Mouse (Mus musculus) kidney, adult 9 months (tissue): ENCODE results near the gene Tia1.

Experiments
- DNase-seq: peaks from one replicate; pipeline ENCODE4 v3.0.0; 2022

The Tia1 gene

GRCm38 (mm10) chr6:86438272-86439118 lies 34.5 kb downstream of the Tia1 start, which contains the start of gene C87436:
C87436 (plus strand) TSS chr6:86438374.
- peak; percentile 97 for DNase-seq

GRCm38 (mm10) chr6:86439119-86439496 lies 35.1 kb downstream of the Tia1 start:
- no peak for DNase-seq

- no peak for DNase-seq
Observed at GRCm38 (mm10) chr6:86439531-86439930, 35.5 kb downstream of the Tia1 start.

- DNase-seq: no peak
Observed at GRCm38 (mm10) chr6:86441571-86441970, 37.6 kb downstream of the Tia1 start.

GRCm38 (mm10) chr6:86445551-86445950 lies 41.5 kb downstream of the Tia1 start:
- DNase-seq: no peak

- no peak for DNase-seq
Observed at GRCm38 (mm10) chr6:86446927-86447568, 43.0 kb downstream of the Tia1 start.

GRCm38 (mm10) chr6:86456727-86457126 lies 52.7 kb downstream of the Tia1 start:
- DNase-seq: no peak

- DNase-seq: no peak
Observed at GRCm38 (mm10) chr6:86463079-86463478, 59.1 kb downstream of the Tia1 start.

GRCm38 (mm10) chr6:86471317-86471716 lies 67.3 kb downstream of the Tia1 start:
- DNase-seq: no peak

GRCm38 (mm10) chr6:86471760-86472099 lies 67.7 kb downstream of the Tia1 start:
- no peak for DNase-seq

GRCm38 (mm10) chr6:86472100-86472955 lies 68.3 kb downstream of the Tia1 start:
- DNase-seq: peak; percentile 99

- DNase-seq: peak; percentile 52
Observed at GRCm38 (mm10) chr6:86473077-86473476, 69.1 kb downstream of the Tia1 start.

- no peak for DNase-seq
Observed at GRCm38 (mm10) chr6:86474072-86474471, 70.1 kb downstream of the Tia1 start.

- DNase-seq: no peak
Observed at GRCm38 (mm10) chr6:86474646-86475181, 70.7 kb downstream of the Tia1 start.

- no peak for DNase-seq
Observed at GRCm38 (mm10) chr6:86475462-86476167, 71.6 kb downstream of the Tia1 start.

- DNase-seq: no peak
Observed at GRCm38 (mm10) chr6:86476931-86477330, 72.9 kb downstream of the Tia1 start.

GRCm38 (mm10) chr6:86479311-86479710 lies 75.3 kb downstream of the Tia1 start:
- peak; percentile 79 for DNase-seq

- DNase-seq: no peak
Observed at GRCm38 (mm10) chr6:86479816-86480188, 75.8 kb downstream of the Tia1 start.

- DNase-seq: peak; percentile 80
Observed at GRCm38 (mm10) chr6:86480189-86480831, 76.3 kb downstream of the Tia1 start.

GRCm38 (mm10) chr6:86481871-86482270 lies 77.9 kb downstream of the Tia1 start:
- DNase-seq: no peak
